Mouse (Mus musculus): ENCODE data around the gene Fchsd2.
A peak's percentile ranks its signal among the peaks of the same experiment; 100 is the strongest.

The Fchsd2 gene

DNA sequence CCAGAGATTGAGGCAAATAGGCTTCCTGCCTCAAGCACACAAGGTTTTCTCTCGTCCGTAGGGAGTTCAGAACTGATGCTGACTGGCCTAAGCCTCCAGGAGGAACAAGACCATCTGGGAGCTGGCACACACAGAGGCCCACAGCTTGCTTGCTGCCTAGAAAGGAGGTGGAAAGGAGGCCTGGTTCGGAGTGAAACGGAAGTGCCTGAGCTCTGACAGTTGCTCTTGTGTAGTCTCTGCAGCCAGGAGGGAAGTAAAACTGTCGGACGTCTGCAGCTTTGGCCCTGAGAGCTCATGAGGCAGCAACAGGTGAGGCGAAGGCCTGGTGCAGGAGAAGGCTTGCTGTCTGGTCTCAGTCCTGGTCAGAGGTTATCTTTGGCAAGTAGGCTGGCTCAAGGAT, at the start of gene Fchsd2:
Fchsd2 (plus strand) TSS at position 246 of the 400 bp plus-strand sequence.
- DNase-seq = peak; percentile 59

DNA sequence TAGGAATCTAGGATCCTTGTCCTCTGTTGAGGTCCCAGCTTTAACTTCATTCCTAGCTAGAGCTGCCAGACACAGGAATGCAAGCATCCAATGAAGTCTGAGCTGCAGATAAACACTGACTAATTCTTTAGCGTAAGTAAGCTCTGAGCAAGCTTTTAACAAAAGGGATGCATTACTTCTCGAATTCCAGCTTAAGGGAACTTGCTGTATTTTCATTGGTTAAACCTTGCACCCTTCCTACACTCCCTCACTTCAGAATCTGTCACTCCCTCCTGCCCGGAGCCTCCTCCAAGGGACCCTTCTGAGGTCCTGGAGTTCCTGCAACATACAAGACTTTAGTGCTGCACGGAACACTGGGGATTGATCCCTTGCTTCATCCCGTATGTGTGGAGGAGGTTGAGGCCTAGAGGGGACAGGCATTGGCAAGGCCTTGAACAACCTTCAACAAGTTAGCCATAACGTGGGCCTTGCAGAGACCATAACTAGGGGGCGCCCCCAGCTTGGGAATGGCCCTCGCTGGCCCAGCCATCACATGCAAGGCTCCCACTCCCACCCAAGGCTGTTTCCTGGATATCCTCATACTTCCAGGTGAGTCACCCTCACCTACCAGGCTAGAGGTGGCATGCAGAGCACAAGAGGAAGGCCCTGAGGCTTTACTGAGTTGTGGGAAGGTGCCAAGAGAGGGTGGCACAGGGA, 48.7 kb upstream of the Fchsd2 start:
- DNase-seq = no peak

GRCm38 (mm10) chr7:101048247-101048646, 44.4 kb upstream of the Fchsd2 start:
- no peak for DNase-seq

DNA sequence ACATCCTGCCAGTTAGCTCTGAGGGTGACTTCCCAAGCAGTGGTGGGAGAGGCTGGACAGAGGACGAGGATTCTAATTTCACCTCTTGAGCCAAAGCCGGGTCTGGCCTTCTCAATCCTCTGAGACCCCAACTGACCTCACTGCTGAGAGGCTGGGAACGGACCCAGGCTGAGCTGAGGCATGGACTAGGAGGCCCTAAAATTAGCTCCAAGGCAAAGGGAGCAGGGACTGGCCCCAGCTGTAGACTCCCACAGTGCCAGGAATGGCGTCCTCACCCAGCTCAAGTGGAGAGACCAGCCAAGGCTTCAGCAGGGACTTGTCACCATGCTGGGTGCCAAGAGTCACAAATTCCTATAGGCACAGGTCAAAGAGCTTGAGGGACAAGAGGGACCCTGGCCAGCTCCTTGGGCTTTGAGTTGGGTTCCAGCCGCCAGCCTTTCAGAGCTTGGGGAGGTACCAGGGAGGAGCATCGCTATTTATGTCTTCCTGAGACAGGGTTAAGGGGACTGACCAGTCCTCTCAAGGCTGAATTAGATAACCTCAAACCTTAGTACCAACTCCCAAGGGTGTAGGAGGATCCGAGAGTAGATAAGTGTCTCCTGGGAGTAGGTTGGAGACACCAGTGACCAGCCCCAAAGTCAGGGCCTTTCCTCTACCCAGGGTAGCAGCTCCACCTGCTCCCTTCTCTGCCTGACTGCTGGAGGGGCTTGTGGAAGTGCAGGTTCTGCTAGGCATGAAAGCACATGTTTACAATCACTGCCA, 43.2 kb upstream of the Fchsd2 start:
- DNase-seq = no peak

DNA sequence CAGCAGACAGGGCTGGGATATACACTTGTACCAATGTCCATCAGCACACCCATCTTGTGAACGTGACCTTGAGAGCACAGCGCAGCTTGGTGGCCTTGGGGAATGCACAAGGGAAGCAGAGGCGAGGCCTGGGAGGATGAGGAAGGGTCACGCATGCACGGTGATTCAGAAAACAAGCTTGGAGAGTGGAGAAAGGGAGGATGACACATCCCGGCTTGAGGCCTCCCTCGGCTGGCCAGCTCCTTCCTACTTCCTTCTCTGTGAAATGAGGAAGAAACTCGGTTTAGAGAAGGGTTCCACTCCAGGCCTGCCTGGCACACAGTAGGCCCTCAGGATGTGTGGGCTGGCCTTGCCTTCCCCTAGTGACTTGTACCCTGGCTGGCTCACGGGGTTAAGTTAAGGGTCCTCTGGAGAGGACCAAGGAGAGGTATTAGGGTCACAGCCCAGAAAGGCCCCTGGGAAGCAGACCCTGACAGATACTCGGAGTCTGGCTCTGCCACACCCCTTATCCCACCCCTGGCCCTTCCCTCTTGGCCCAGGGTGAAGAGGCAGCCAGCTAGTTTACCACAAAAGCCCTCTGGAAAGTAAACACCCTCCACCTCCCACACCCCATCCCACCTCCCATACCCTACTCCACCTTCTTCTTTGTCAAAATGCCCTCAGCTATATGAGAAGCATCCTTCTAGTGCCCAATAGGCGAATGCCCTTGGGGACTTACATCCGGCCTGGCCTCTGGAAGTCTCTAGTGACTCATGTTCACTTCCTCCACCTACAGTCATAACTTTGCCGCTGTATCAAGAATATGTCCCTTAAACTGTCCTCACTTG, 41.7 kb upstream of the Fchsd2 start:
- DNase-seq = no peak

DNA sequence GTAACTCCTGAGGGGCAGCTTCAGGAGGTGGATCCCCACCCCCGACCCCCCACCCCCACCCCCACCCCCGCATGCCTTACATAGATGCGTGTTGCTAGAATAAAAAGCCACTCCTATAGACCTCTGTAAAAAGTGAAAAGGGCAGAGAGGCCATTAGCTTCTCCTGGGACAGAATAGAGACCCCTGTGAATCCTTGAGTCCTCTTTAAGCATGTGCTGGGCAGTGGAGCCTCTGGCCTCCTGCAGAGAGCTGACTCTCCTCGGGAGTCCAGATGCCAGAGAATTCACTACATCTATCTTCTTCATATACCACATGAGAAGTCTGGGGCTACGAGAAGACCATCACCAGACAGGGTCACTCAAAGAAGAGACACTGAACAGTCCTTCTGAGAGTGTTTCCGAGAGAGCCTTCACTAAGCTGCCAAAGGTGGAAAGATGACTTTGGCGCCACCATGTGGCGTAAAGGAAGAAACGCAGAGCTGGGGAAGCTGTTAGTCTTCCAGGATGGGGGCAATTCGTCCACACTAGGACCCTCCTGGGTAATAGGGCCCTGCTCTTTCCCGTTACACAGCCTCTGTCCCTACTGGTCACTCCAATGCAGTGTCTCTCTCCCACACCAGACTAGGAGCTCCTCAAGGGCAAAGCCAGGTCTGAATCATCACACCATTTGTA, 41.0 kb upstream of the Fchsd2 start:
- DNase-seq = peak; percentile 35

- DNase-seq = no peak
Observed at GRCm38 (mm10) chr7:101053136-101053535, 39.5 kb upstream of the Fchsd2 start.

- no peak for DNase-seq
Observed at GRCm38 (mm10) chr7:101057309-101057708, 35.4 kb upstream of the Fchsd2 start.

DNA sequence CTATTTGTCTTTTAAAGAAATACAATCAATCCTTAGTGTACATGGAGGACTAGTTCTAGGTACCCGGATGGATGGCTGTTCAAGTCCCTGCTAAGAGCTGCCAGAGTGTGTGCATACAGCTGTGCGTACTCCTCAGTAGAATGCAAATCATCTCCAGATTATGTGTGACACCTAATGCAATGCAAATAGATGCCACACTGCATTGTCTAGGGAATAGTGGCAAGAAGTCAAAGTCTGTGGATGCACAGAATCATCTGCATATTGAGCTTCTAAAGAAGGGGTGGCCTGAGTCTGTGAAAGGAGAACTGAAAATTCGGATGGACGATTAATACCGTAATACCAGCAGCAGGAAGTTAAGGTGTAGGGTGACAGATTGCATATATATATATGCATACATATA, 33.5 kb upstream of the Fchsd2 start:
- no peak for DNase-seq

- DNase-seq = no peak
Observed at GRCm38 (mm10) chr7:101060476-101060875, 32.2 kb upstream of the Fchsd2 start.

- peak; percentile 79 for DNase-seq
Observed at GRCm38 (mm10) chr7:101061381-101061780, 31.3 kb upstream of the Fchsd2 start.

DNA sequence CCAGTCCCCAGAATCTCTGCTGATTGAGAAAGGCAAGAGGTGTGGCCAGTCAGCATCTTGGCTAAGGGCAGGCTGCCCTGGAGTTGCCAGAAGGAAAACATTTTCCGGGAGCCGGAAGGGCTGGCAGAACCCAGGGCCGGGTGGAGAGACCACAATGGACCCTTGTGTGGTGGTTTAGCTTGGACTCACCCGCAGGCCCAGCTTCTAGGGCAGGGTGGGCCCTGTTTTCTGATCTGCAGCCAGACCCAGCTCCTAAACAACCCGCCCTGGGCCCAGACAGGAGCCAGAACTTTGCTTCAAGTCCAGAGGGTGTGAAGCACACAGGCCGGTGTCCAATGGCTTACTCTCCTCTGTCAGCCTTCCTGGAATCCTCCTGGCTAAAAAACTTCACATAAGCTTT, 30.4 kb upstream of the Fchsd2 start:
- DNase-seq = peak; percentile 32

GRCm38 (mm10) chr7:101063523-101063922, 29.1 kb upstream of the Fchsd2 start:
- DNase-seq = no peak

DNA sequence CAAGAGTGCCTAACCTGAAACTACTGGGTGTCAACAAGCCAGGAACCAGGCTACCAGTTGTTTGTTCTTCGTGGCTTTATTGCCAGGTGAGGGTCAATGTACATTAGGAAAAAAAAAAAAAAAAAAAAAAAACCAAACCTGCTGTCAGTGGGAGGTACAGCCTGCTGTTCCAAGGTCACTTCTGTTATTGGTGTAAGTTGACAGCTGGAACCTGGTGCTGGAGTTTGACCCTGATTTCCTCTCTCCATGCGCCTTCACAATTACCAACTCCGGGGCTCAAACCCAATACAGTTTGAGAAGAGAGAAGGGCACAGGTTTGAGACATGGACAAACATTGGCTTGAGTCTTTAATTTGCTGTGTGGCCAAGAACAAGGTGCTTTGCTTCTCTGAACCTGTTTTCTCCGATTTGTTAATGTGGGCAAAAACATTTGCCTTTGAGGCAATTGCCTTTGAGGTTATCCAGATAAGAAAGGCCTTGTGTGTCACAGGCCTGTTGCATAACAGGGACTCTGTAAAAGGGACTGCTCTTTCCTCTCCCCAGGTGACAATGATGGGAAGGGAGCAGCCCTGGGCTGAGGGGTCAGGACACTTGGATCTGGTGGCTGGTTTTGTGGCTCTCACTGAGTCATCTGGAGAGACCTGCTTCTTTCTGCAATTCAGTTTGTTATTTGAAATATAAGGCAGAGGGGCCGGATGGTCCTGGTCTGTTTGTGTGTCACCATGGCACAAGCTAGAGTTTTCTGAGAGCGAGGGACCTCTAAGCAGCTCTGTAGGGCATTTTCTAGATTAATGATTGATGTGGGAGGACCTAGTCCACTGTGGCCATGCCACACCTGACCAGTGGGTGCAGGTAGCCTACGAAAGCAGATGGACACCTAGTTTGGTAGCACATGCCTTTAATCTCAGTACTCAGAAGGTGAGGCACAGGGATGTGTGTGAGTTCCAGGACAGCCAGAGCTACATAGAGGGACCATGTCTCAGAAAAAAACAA, 27.7 kb upstream of the Fchsd2 start:
- no peak for DNase-seq

GRCm38 (mm10) chr7:101066009-101066408, 26.7 kb upstream of the Fchsd2 start:
- DNase-seq = no peak

GRCm38 (mm10) chr7:101066650-101067346, 25.9 kb upstream of the Fchsd2 start:
- no peak for DNase-seq

DNA sequence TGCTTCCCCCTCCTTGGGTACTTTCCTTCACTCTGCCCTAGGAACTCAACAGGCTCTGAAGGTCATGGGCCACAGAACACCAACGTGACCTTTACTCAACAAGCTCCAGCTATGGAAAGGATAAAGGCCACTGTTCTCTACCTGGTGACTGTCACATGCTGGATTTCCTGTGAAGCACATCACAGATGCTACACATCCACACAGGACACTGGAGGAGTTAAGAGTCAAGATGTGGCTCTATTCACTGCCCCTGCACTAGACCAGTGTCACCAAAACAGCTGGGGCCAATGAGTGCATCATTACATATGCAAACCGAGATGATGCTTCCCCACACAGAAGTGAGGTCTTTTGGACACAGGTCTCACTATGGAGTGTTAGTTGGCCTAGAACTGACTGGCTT, 25.1 kb upstream of the Fchsd2 start:
- no peak for DNase-seq

GRCm38 (mm10) chr7:101069271-101069670, 23.4 kb upstream of the Fchsd2 start:
- DNase-seq = no peak

DNA sequence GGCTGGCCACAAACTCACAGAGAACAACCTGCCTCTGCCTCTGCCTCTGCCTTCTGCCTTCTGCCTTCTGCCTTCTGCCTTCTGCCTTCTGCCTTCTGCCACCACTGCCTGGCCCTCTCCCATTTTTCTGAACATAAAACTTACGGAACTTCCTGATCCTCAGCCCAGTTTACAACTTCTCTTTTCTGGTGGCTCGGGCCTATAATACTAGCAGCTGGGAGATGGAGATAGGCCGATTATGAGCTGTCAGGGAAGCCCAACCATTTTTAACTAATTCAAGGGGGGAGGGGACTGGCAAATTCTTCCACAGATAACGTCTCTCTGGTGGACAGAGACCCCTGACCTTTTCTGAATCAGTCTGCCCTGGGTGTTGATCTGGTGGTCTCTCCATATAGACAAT, 22.3 kb upstream of the Fchsd2 start:
- DNase-seq = no peak

- DNase-seq = no peak
Observed at GRCm38 (mm10) chr7:101071020-101071419, 21.6 kb upstream of the Fchsd2 start.

DNA sequence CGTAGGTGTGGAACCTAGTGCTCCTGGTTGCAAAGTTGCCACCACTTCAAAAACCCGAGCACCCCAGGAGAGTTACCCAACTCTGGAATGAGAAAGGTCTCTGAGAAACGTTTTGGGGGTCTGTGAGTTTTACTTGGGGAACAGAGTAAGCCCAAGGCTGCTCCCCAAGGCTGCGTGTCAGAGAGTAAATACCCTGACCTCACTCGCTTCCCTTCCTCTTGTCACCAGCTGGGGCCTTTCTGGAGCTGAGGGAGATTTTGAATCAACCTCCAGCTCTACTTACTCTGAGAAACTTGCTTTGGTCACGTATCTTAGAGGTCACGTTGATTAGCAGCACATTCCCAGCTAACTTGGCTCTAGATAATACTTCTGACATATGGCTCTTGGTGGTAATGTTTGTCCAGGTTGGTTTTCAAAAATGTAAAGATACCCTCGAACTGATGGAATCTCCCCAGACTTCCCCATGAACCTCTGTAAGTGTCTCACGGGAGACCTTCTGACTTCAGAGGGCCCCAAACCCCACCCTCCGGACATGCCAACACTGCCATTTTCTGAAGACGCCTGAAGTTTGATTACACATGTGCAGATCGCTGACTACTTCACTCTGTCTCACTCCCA, 20.4 kb upstream of the Fchsd2 start:
- no peak for DNase-seq
